Mouse (Mus musculus) adrenal gland (tissue): Measurements from ENCODE around the gene Scn9a.

ENCODE experiments used
- intact Hi-C: fragments of 180-260 bp; cut with DNase I; formaldehyde crosslinking; loops from one replicate; pipeline ENCODE4 v1.15.1; 2025
- long read RNA-seq, 2 experiments: library from polyadenylated mRNA; unstranded; transcript quantifications; one replicate each; pipeline ENCODE4 v2.0.0; 2020; ENCODE audit warnings: borderline replicate concordance in 1 of 2; ENCODE audit not compliant: insufficient replicate concordance in 1 of 2

The Scn9a gene
- long read RNA-seq, experiment 1, partial matches to known transcripts: 1 of 1 reads
- long read RNA-seq, experiment 1, other reads (novel, unspliced or antisense): 0 of 1 reads
- long read RNA-seq, experiment 2, partial matches to known transcripts: 0 of 1 reads
- long read RNA-seq, experiment 2, other reads (novel, unspliced or antisense): 1 of 1 reads

DNA sequence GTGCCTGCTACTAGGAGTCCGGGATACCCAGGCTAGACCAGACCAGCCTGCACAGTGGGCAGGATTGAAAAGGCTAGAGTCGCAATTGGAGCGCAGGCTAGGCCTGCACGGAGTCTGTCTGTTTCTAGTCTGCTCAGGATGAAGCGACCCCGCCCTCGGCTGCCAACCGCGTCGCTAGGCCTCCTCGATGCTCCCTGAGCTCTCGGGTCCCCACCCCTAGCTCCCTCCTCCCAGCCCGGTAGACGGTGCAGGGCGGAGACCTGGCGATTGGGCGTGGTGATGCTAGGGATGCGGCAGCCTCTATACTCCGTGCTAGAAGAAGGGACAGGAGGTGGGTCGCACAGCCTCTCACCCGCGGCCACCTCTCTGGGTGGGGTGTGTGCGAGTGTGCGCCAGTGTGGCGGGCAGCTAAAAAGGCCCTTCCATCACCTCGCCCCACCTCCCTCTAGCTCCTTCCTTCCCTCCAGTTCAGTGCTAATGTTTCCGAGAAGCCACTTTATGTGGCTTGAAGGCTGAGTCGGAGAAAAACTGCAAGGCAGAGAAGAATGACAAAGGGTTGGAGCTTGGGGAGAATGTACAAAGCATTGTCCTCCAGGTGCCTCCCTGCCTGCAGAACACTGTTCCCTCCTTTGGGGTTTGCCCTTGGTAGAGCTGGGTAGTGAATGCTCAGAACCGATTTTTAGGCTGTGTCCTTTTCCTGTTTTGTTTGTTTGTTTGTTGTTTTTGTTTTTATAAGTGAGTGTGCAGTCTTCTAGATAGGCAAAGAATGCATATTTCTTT lies at the start of gene Scn9a:
Gene Scn9a (minus strand): TSS at position 383 of the 780 bp plus-strand sequence.
- intact Hi-C loops: no loop called here

DNA sequence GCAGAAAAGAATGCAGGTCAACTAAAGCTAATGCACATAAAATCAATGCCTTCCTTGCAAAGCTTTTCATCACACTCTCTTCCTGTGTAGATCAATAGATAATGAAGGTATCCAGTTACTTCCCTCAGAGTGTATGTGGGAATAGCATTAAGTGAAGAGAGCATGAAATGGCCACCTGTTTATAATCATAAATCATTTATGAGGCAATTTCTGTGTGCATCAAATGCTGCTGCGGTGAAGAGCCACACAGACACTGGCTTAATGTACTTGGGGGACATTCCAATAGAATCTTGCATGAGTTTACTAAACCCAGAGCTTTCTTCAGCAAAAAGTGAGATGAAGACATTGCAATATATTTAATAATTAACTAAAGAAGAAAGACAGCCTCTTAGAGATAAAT lies 27.2 kb upstream of the Scn9a start:
- intact Hi-C loops: no loop called here

DNA sequence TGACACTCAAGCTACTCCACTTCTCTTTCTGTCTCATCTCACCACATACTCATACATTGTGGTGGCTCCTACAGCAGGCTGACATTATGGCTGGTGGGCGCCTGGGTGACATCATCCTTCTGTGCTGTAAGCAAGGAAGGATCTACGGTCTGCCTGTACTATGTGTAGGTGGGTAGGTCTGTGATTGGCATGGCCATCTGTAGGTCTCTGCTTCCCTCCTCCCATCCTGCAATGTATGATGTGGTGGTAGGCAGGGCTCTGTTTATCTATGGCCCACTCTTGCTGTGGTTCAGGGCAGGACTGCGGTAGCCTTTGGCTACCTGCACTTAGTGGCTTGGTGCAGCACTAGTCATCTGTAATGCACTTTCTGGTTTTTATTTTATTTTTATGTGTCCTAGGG lies 21.7 kb upstream of the Scn9a start:
- intact Hi-C loops: no loop called here

GRCm38 (mm10) chr2:66655431-66655830 lies 20.7 kb upstream of the Scn9a start:
- intact Hi-C loops: no loop called here

- intact Hi-C loops: loop anchor here (1.0 to 10.0 kb wide), 2 partner anchors 160 to 171 kb away; no protein-coding TSS in a partner anchor
These were observed 9.6 kb upstream of the Scn9a start for GRCm38 (mm10) chr2:66644384-66644783.

- intact Hi-C loops: no loop called here
These were observed 2.0 kb downstream of the Scn9a start for GRCm38 (mm10) chr2:66632728-66633127.

DNA sequence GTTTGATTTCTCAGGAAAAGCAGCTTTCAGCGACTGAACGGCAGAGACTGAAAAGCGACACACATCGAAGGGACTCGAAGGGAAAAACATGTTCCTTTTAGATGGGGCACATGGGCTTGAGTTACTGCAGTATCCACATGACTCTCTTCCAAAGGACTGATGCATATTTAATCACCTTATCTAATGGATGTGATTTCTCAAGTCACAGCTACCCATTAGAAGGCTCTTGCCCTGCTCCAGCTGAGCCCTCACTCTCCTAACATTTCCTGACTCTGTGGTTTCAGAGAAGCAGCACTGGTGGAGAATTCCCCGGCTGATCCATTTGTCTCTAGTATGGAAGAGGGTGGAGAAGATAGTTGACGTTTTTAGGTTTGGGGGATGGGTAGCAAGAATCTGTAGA lies 23.7 kb downstream of the Scn9a start:
- intact Hi-C loops: no loop called here

DNA sequence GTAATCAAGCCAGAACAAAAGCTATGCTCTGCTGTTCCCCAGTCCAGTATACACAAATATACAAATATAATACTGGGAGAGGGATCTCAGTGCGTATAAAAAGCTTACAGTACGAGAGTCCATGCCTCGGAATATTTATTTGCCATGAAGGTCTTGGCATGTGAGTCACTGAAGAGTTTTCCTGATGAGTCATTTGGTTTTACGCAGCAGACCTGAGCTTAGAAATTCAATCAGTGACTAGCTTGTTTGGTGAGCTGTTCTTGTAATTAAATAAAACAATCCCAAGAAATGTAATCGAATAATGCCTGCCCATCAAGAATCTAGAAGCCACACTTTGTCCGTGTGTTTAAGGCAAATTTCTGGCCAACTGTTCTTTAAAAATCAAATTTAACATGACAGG lies 37.4 kb downstream of the Scn9a start:
- intact Hi-C loops: no loop called here

DNA sequence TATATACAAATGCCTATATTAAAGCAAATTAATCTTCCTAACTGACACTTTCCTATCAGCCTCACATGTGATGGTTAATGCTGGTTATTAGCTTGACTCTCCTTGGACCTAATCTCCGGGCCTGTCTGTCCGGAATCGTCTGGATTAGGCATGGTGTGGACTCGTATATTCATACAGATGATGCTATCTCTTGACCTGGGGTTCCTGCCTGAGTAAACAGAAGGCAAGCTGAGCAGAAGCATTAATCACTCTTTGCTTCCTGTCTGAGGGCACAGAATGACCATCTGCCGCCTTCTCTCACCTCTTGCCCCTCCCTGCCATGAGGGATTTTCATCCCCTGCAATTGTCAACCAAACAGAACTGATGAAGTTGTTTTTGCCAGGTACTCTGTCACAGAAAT lies 38.6 kb downstream of the Scn9a start:
- intact Hi-C loops: no loop called here

DNA sequence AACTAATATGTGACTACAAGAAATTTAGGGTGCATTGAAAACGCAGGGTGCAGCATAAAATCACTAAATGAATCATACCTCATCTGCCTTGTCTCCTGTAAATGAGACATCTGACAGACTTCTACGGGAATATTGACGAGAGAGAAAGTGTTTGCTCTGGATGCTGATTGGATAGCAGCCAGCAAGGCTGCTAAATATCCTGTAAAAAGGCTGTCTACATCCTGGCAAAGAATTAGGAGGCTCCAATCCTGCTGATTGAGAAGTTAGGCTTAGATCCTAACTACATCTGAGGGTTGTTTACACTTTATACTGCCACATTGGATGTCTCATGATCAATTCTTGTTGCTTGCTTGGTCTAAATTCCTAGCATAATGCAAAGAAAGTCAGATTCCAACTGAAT lies 44.6 kb downstream of the Scn9a start:
- intact Hi-C loops: no loop called here

DNA sequence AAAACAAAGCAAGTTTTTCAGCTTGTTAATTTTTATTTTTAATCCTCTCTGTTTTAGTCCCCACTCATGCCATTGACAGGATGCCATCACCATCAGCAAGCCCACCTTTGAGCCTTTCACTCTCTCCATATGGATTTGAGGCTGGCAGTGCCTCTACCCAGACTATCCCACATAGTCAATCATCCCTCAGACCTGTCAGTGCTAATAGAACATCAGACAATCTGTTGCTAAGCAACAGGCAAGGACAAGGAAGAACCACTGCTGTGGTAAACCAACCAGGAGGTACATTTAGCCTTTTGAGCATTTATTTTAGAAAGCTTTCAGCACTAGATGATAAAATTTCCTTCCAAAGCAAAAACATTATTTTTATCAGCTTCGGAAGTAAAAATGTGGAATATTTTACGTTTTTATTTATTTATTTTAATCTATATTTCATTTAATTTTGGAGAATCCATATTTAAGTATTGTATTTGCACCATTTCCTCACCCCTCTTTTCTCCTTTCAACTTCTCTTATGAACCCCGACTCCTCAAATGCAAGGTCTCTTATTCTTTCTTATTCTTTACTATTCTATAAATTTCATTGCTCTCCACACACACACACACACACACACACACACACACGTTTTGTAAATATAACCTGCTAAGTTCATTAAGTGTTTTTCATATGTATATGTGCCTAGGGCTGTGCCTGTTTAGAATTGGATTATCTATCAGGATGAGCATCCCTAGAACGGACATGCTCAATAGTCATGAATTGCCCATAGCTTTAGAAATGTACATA lies 54.5 kb downstream of the Scn9a start:
- intact Hi-C loops: no loop called here

DNA sequence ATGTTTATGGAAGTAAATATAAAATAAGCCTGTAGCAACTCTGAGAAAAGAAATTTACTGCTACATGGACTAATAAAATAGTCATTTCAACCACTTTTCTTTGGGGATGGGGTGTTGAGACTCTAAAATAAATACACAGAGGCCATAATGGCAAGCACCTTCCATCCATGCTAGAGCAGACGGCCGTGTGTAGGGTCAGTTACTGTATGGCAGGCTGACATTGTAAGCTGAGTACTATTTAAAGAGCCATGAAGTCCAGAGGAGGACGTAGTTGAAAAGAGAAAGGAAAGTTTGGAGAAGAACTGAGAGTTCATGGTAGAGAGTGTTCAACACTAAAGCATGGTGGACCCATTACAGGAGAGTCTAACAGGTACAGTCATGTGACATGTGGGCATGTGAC lies 86.5 kb downstream of the Scn9a start:
- intact Hi-C loops: no loop called here

- intact Hi-C loops: no loop called here
These were observed 114.8 kb downstream of the Scn9a start for GRCm38 (mm10) chr2:66519966-66520365.

DNA sequence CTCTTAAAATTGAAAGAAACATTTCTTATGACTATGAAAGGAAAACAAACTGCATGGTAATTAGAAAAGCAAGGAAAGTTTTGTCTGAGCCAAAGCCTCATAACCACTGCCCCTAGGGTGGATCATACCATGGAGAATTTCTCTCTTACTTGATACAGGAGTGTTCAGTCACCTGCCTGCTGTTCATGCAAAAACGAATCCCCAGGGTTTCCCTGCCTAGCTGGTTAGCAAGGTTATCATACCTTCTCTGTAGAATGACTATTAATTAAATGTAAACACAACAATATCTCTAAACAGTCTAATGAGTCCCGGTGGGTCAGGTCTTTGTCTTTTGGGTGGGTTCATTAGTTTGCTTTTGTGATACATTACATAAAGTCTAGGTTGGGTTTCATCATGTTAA lies 123.3 kb downstream of the Scn9a start:
- intact Hi-C loops: no loop called here

DNA sequence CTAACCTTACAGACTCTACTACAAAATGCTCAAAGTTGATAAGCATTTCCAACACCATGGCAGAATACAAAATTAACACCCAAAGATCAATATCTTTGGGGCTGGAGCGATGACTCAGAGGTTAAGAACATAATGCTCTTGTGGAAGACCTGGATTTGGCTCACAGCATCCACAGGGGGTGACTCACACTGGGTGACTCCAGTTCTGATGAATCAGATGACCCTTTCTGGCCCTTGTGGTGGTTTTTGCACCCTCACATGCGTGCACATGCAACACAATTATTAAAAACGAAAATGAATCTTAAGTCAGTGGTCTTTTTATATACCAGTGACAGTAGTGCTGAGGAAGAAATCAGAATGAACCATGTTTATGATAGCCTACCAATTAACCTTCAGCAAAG lies 126.7 kb downstream of the Scn9a start:
- intact Hi-C loops: no loop called here

GRCm38 (mm10) chr2:66507616-66508015 lies 127.1 kb downstream of the Scn9a start:
- intact Hi-C loops: no loop called here

GRCm38 (mm10) chr2:66502158-66502557 lies 132.6 kb downstream of the Scn9a start:
- intact Hi-C loops: no loop called here

GRCm38 (mm10) chr2:66494556-66494955 lies 140.2 kb downstream of the Scn9a start:
- intact Hi-C loops: no loop called here

- intact Hi-C loops: no loop called here
These were observed 156.4 kb downstream of the Scn9a start for GRCm38 (mm10) chr2:66478395-66478794.

GRCm38 (mm10) chr2:66473181-66473822 lies 161.5 kb downstream of the Scn9a start:
- intact Hi-C loops: loop anchor here (1.0 to 5.0 kb wide), 2 partner anchors 171 to 324 kb away; no protein-coding TSS in a partner anchor

DNA sequence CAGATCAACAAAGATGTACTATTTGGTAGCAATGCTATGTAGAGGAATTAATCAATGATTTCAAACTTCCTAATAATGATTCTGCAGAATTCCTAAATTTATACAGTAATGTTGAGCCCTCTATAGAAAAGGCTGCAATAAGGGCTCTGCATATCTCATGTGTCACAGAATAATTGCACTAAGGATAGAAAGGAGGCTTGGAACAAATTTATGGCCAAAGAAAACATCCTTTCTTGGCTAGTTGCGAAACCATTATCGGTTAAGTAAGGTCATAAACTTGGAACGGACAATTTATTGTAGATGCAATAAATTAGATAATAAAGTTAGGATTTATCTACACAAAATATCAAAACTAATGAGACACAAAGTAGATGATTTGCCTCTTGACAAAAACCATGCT lies 169.3 kb downstream of the Scn9a start:
- intact Hi-C loops: no loop called here
